Mouse (Mus musculus): ENCODE data around the gene Nav2. TPM values are rescaled to one million over a fixed set of nuclear protein-coding genes. Genes with fewer than 3 reads are reported as not detected.

Nav2 gene
- polyA plus RNA-seq, 1 experiment, result 46.2 TPM

DNA sequence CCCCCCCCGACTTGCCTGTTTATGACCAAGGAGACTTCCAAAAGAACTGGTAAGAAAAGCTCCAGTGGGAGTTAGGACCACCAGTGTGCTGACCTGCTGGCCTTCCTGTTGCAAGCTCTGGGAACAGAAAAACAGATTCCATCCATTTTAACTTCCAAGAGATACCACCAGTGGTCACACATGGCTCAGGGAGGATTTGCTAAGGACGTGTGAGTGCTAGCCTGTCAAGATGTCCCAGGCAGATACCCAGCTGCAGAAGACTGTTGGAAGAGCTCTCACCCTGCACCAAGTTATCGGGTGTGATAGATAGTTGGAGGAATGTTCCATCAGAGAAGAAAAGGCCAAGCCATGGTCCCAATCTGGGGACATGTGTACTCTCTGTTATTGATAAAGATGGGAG, 633.6 kb downstream of the Nav2 start:
- 96% methylated on average over 3 of the region's 3 CpGs for WGBS
- H3K36me3 ChIP-seq (ENCODE audit: control insufficient read depth, insufficient read depth, low read length), result no peaks in the 10 kb centered on the region
- H3K27me3 ChIP-seq (ENCODE audit: control insufficient read depth, insufficient read depth, low read length), result no peaks in the 10 kb centered on the region
- H3K4me3 ChIP-seq (ENCODE audit: control insufficient read depth, insufficient read depth, low read length), result no peak overlapping the region
- no peak for DNase-seq
- no peak overlapping the region for H3K27ac ChIP-seq (ENCODE audit: control insufficient read depth, insufficient read depth, low read length)
- TF ChIP-seq POLR2A (IDR thresholded peaks at IDR 0.05; ENCODE audit: control insufficient read depth, extremely low read depth, insufficient read depth, low read length, poor library complexity), result no peak
- TF ChIP-seq CTCF (IDR thresholded peaks at IDR 0.05; ENCODE audit: borderline replicate concordance, control insufficient read depth, extremely low read depth, insufficient read depth, low read length, poor library complexity), result no peak
- H3K4me1 ChIP-seq (replicated peaks; ENCODE audit: control insufficient read depth, insufficient read depth, low read length), result no peaks in the 10 kb centered on the region

DNA sequence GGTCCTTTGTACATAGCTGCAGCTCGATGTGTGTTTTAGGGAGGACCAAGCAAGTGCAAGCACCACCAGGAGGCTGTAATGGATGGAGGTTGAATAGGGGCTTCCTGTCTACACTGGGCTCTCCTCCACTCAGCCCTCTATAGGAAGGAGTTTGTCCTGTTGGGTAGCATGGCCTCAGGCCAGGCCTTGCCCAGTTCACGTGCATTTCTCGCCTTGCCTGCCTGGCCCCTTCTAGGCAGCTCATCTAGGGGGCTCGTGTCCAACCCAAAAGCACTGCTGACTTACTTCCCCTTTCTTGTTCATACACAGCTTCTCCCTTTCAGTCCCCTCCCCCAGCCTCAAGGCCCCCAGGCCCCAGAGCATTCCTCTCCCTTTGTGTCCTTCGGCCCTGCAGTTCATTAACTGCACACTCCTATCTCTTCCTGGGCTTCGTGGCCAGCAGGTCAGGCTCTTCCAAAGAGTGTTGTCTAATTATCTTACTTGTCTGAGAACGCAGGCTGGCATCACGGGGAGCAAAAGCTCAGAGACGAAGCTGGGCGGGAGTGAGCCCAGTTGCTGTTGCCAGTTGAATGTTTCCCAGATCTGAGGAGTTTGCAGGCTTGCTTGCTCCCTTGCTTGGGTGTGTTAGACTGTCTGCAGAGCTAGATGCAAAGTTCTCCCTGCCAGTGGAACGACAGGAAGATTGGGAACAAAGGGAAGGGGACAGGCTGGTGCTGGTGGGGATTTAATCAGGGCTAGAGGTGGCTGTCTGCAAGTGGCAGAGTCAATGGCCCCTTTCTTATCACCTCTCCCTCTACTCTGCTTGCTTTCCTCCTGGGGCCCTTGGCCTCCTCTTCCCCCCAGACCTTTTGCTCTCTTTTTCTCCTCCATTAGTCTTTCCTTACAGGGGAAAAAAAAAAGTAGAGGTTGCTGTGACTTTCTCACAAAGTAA, 636.5 kb downstream of the Nav2 start:
- DNase-seq, result no peak
- H3K36me3 ChIP-seq (ENCODE audit: control insufficient read depth, insufficient read depth, low read length), result no peaks in the 10 kb centered on the region
- no peak overlapping the region for H3K27ac ChIP-seq (ENCODE audit: control insufficient read depth, insufficient read depth, low read length)
- 54% methylated on average over 11 of the region's 11 CpGs for WGBS
- TF ChIP-seq POLR2A (IDR thresholded peaks at IDR 0.05; ENCODE audit: control insufficient read depth, extremely low read depth, insufficient read depth, low read length, poor library complexity) (no peak), CTCF (IDR thresholded peaks at IDR 0.05; ENCODE audit: borderline replicate concordance, control insufficient read depth, extremely low read depth, insufficient read depth, low read length, poor library complexity) (no peak)
- no peak overlapping the region for H3K4me3 ChIP-seq (ENCODE audit: control insufficient read depth, insufficient read depth, low read length)
- H3K4me1 ChIP-seq (replicated peaks; ENCODE audit: control insufficient read depth, insufficient read depth, low read length), result no peaks in the 10 kb centered on the region
- no peaks in the 10 kb centered on the region for H3K27me3 ChIP-seq (ENCODE audit: control insufficient read depth, insufficient read depth, low read length)

DNA sequence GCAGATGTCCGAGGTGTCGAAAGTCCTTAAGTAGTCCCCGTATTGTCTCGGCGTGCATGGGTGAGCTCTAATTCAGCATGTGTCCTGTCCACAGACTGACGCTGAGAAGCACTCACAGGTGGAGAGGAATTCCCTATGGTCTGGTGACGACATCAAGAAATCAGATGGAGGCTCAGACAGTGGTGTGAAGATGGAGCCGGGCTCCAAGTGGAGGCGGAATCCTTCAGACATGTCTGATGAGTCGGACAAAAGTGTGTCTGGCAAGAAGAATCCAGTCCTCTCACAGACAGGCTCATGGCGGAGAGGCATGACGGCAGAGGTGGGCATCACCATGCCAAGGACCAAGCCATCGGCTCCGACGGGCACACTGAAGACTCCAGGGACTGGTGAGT, 637.2 kb downstream of the Nav2 start:
- TF ChIP-seq CTCF (IDR thresholded peaks at IDR 0.05; ENCODE audit: borderline replicate concordance, control insufficient read depth, extremely low read depth, insufficient read depth, low read length, poor library complexity), result no peak
- no peak for TF ChIP-seq POLR2A (IDR thresholded peaks at IDR 0.05; ENCODE audit: control insufficient read depth, extremely low read depth, insufficient read depth, low read length, poor library complexity)
- Histone ChIP-seq H3K27ac (ENCODE audit: control insufficient read depth, insufficient read depth, low read length) (no peak overlapping the region), H3K36me3 (ENCODE audit: control insufficient read depth, insufficient read depth, low read length) (no peaks in the 10 kb centered on the region), H3K4me3 (ENCODE audit: control insufficient read depth, insufficient read depth, low read length) (no peak overlapping the region), H3K4me1 (replicated peaks; ENCODE audit: control insufficient read depth, insufficient read depth, low read length) (no peaks in the 10 kb centered on the region), H3K27me3 (ENCODE audit: control insufficient read depth, insufficient read depth, low read length) (no peaks in the 10 kb centered on the region)
- DNase-seq, result no peak
- 95% methylated on average over 15 of the region's 15 CpGs for WGBS

DNA sequence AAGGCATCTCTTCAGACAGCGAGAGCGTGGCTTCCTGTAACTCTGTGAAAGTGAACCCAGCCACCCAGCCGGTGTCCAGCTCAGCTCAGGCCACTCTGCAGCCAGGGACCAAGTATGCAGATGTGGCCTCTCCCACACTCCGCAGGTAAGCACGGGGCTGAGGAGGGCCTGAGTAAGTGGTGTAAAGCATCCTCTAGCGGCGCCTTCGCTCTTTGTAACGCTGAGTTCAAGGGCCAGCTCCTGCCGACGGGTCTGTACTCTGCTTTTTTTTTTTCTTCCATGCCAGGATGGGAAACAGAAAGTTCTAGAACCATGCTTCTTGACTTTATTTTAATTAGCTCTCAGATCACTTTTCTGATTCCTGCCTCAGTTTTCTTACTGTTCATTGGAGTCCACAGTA, 639.9 kb downstream of the Nav2 start:
- no peak overlapping the region for H3K4me3 ChIP-seq (ENCODE audit: control insufficient read depth, insufficient read depth, low read length)
- H3K27me3 ChIP-seq (ENCODE audit: control insufficient read depth, insufficient read depth, low read length), result no peaks in the 10 kb centered on the region
- H3K36me3 ChIP-seq (ENCODE audit: control insufficient read depth, insufficient read depth, low read length), result no peaks in the 10 kb centered on the region
- no peak overlapping the region for H3K27ac ChIP-seq (ENCODE audit: control insufficient read depth, insufficient read depth, low read length)
- 96% methylated on average over 11 of the region's 11 CpGs for WGBS
- no peak for DNase-seq
- TF ChIP-seq CTCF (IDR thresholded peaks at IDR 0.05; ENCODE audit: borderline replicate concordance, control insufficient read depth, extremely low read depth, insufficient read depth, low read length, poor library complexity), result no peak
- TF ChIP-seq POLR2A (IDR thresholded peaks at IDR 0.05; ENCODE audit: control insufficient read depth, extremely low read depth, insufficient read depth, low read length, poor library complexity), result no peak
- no peaks in the 10 kb centered on the region for H3K4me1 ChIP-seq (replicated peaks; ENCODE audit: control insufficient read depth, insufficient read depth, low read length)

DNA sequence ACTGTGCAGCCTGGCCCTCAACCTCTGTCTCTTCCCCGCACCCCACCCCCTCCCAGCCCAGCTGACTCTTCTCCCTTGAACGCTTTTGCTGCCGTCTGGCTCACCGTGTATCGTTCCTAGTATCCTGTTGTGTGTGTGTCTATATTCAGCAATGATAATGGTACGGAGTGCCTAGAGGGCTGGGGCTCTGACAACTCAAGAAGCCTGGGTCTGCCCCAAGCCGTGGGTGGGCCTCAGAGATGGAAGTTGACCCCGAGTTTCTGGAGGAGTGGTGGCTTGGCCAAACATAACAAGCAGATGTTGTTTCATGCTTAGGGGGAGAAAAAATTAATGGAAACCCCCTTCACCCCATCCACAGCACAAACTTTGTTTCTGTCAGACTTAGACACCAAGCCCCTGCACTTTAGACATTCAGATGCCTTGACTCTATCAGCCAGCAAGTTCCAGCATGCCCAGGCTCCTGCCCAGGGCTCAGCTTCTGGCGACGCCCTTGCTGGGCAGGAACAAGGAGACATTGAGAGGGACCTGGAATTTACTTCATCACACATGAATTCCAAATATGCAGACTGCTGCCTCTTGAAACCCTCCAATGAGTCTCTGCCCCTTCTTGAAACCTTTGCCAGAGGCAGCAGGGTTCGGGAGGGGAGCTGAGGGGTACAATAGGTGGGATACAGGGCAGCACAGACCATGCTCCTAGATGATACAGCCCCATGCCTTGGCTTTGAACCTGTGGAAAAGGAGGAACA, 644.9 kb downstream of the Nav2 start:
- H3K4me3 ChIP-seq (ENCODE audit: control insufficient read depth, insufficient read depth, low read length), result no peak overlapping the region
- no peak overlapping the region for H3K27ac ChIP-seq (ENCODE audit: control insufficient read depth, insufficient read depth, low read length)
- H3K36me3 ChIP-seq (ENCODE audit: control insufficient read depth, insufficient read depth, low read length), result no peaks in the 10 kb centered on the region
- WGBS, result 94% methylated on average over 11 of the region's 11 CpGs
- H3K27me3 ChIP-seq (ENCODE audit: control insufficient read depth, insufficient read depth, low read length), result no peaks in the 10 kb centered on the region
- no peaks in the 10 kb centered on the region for H3K4me1 ChIP-seq (replicated peaks; ENCODE audit: control insufficient read depth, insufficient read depth, low read length)
- no peak for DNase-seq
- TF ChIP-seq POLR2A (IDR thresholded peaks at IDR 0.05; ENCODE audit: control insufficient read depth, extremely low read depth, insufficient read depth, low read length, poor library complexity), result no peak
- TF ChIP-seq CTCF (IDR thresholded peaks at IDR 0.05; ENCODE audit: borderline replicate concordance, control insufficient read depth, extremely low read depth, insufficient read depth, low read length, poor library complexity), result no peak

DNA sequence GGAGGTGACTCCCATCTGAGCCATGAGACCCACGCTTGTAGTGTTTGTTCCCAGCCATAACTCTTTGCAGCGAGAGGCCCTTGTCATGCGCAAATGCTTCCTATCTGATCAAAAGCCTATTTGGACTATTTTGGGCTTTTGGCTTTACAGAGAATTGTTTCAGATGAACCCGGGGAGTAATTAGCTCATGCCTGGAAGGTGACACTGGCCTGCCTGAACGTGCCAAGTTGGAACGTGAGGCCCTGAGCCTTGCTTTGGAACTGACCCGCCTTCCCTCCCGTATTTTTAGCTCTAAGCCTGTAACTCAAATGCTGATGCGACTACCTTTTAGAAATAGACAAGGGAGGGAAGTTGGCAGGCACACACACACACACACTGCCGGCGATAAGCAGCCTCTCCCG, 649.7 kb downstream of the Nav2 start:
- WGBS, result 91% methylated on average over 12 of the region's 12 CpGs
- no peak for DNase-seq
- H3K27ac ChIP-seq (ENCODE audit: control insufficient read depth, insufficient read depth, low read length), result no peak overlapping the region

More for the DNA sequence above, 649.7 kb downstream of the Nav2 start:
- Histone ChIP-seq H3K27me3 (ENCODE audit: control insufficient read depth, insufficient read depth, low read length) (no peaks in the 10 kb centered on the region), H3K4me3 (ENCODE audit: control insufficient read depth, insufficient read depth, low read length) (no peak overlapping the region), H3K36me3 (ENCODE audit: control insufficient read depth, insufficient read depth, low read length) (no peaks in the 10 kb centered on the region), H3K4me1 (replicated peaks; ENCODE audit: control insufficient read depth, insufficient read depth, low read length) (no peaks in the 10 kb centered on the region)
- TF ChIP-seq POLR2A (IDR thresholded peaks at IDR 0.05; ENCODE audit: control insufficient read depth, extremely low read depth, insufficient read depth, low read length, poor library complexity), result no peak
- TF ChIP-seq CTCF (IDR thresholded peaks at IDR 0.05; ENCODE audit: borderline replicate concordance, control insufficient read depth, extremely low read depth, insufficient read depth, low read length, poor library complexity), result no peak
